Mouse (Mus musculus) thymus, postnatal 0 days (tissue): ENCODE measurements around the gene Glb1l. TPM values are rescaled to one million over a fixed set of nuclear protein-coding genes. Genes with fewer than 3 reads are reported as not detected.

Experiments used
- DNase-seq: peaks from one replicate; pipeline ENCODE4 v3.0.0-alpha.2; 2015; ENCODE audit warnings: low spot score
- polyA plus RNA-seq: library from polyadenylated mRNA; unstranded; fragments of >200 nt; fragmentation: Nextera tagmentation; extraction: Ambion mirVana; gene quantifications from 2 replicates; pipeline ENCODE4 v1.2.1, GENCODE M21; 2015

Gene Glb1l
- polyA plus RNA-seq, 1 experiment from 2014 or later, result 11.3 TPM

GRCm38 (mm10) chr1:75231664-75232152 is 21.1 kb upstream of the Glb1l start, which contains the start of gene A630095N17Rik:
Gene A630095N17Rik, minus strand, starts transcription at chr1:75232102.
- DNase-seq, result no peak

GRCm38 (mm10) chr1:75231224-75231623 is 20.6 kb upstream of the Glb1l start:
- DNase-seq, result no peak

GRCm38 (mm10) chr1:75230335-75230994 is 19.9 kb upstream of the Glb1l start:
- no peak for DNase-seq

GRCm38 (mm10) chr1:75229158-75229557 is 18.5 kb upstream of the Glb1l start:
- DNase-seq, result no peak

- no peak for DNase-seq
Measured at GRCm38 (mm10) chr1:75227653-75228052, 17.0 kb upstream of the Glb1l start.

- DNase-seq, result no peak
Measured at GRCm38 (mm10) chr1:75226138-75226537, 15.5 kb upstream of the Glb1l start.

- no peak for DNase-seq
Measured at GRCm38 (mm10) chr1:75225473-75225872, 14.9 kb upstream of the Glb1l start.

- no peak for DNase-seq
Measured at GRCm38 (mm10) chr1:75223532-75223931, 12.9 kb upstream of the Glb1l start.

- DNase-seq, result peak; percentile 68
Measured at GRCm38 (mm10) chr1:75222926-75223325, 12.3 kb upstream of the Glb1l start.

GRCm38 (mm10) chr1:75221538-75221937 is 10.9 kb upstream of the Glb1l start:
- DNase-seq, result no peak

- no peak for DNase-seq
Measured at GRCm38 (mm10) chr1:75219531-75219930, 8.9 kb upstream of the Glb1l start, which contains the start of gene Tuba4a. Gene Tuba4a, minus strand, starts transcription at chr1:75219865.

- DNase-seq, result peak; percentile 95
Measured at GRCm38 (mm10) chr1:75219078-75219477, 8.5 kb upstream of the Glb1l start.

GRCm38 (mm10) chr1:75218227-75219001 is 7.8 kb upstream of the Glb1l start:
- peak; percentile 67 for DNase-seq

GRCm38 (mm10) chr1:75217893-75218226 is 7.2 kb upstream of the Glb1l start:
- no peak for DNase-seq

- DNase-seq, result peak; percentile 49
Measured at GRCm38 (mm10) chr1:75216797-75217585, 6.4 kb upstream of the Glb1l start.

GRCm38 (mm10) chr1:75215785-75216184 is 5.2 kb upstream of the Glb1l start:
- DNase-seq, result no peak

- no peak for DNase-seq
Measured at GRCm38 (mm10) chr1:75214886-75215285, 4.3 kb upstream of the Glb1l start.

- DNase-seq, result no peak
Measured at GRCm38 (mm10) chr1:75214442-75214841, 3.8 kb upstream of the Glb1l start.

GRCm38 (mm10) chr1:75213096-75213495 is 2.5 kb upstream of the Glb1l start:
- no peak for DNase-seq

- no peak for DNase-seq
Measured at GRCm38 (mm10) chr1:75212542-75212941, 1.9 kb upstream of the Glb1l start.

GRCm38 (mm10) chr1:75211141-75211708 is 612 bp upstream of the Glb1l start:
- no peak for DNase-seq
